In genomic region chr11:24161458-24161857, GRCm38 (mm10) we compare ENCODE assay signal across 22 mouse cellular contexts.
DNase-seq lines count a peak whose midpoint lies in the region; ATAC-seq and TF ChIP-seq lines count a peak whose summit lies in the region.
"Had no signal": no experiment of that assay in that cellular context is flagged by ENCODE, and none has a peak within 500 bp of the region (broad histone marks: within the 10 kb centered on the region; RNA-seq: fewer than 3 reads in every experiment).

No protein-coding gene starts in this region.

- H3K79me2 ChIP-seq in heart, adult 2 months (replicated peaks; ENCODE audit: control insufficient read depth, insufficient read depth, low read length) = no peaks in the 10 kb centered on the region

- peaks cover 52% of the 10 kb centered on the region for H3K4me1 ChIP-seq in embryonic facial prominence, embryonic 13.5 days
- peaks cover 16% of the 10 kb centered on the region for H3K4me1 ChIP-seq in embryonic facial prominence, embryonic 10.5 days
- 0 out of 2 replicates have a peak, but pooled peaks cover 3% of the 10 kb centered on the region for H3K4me1 ChIP-seq in heart, embryonic 10.5 days
- no peaks in the 10 kb centered on the region for H3K4me1 ChIP-seq in heart, adult 2 months (ENCODE audit: control insufficient read depth, insufficient read depth, low read length)

- H3K4me3 ChIP-seq in embryonic facial prominence, embryonic 13.5 days = no peak overlapping the region
- no peak overlapping the region for H3K4me3 ChIP-seq in embryonic facial prominence, embryonic 10.5 days
- H3K4me3 ChIP-seq in heart, embryonic 10.5 days = no peak overlapping the region
- H3K4me3 ChIP-seq in heart, adult 2 months = no peak overlapping the region
- H3K4me3 ChIP-seq in layer of hippocampus, adult 2 months = no peak overlapping the region
- H3K4me3 ChIP-seq: embryonic facial prominence, embryonic 12.5 days; hindbrain, embryonic 10.5 days; hindbrain, embryonic 15.5 days had no signal

- TF ChIP-seq CTCF in heart, adult 2 months (IDR thresholded peaks at IDR 0.05) = no peak
- no peak for TF ChIP-seq CTCF in layer of hippocampus, adult 2 months (conservative IDR thresholded peaks at IDR 0.05)

- H3K9ac ChIP-seq in embryonic facial prominence, embryonic 13.5 days = no peak overlapping the region
- H3K9ac ChIP-seq in heart, adult 2 months (ENCODE audit: low read depth, low read length) = no peak overlapping the region
- H3K9ac ChIP-seq: embryonic facial prominence, embryonic 12.5 days; hindbrain, embryonic 15.5 days had no signal

- 68% methylated on average over 2 of the region's 2 CpGs for WGBS in embryonic facial prominence, embryonic 13.5 days
- 81% methylated on average over 2 of the region's 2 CpGs for WGBS in embryonic facial prominence, embryonic 10.5 days
- 92% methylated on average over 2 of the region's 2 CpGs for WGBS in heart, embryonic 10.5 days
- WGBS in heart, adult 2 months = 97% methylated on average over 2 of the region's 2 CpGs

- peaks cover 41% of the 10 kb centered on the region for H3K36me3 ChIP-seq in embryonic facial prominence, embryonic 13.5 days
- H3K36me3 ChIP-seq in embryonic facial prominence, embryonic 10.5 days (replicated peaks) = peaks cover 54% of the 10 kb centered on the region
- peaks cover 21% of the 10 kb centered on the region for H3K36me3 ChIP-seq in heart, embryonic 10.5 days
- H3K36me3 ChIP-seq in heart, adult 2 months (ENCODE audit: control insufficient read depth, insufficient read depth, low read length) = no peaks in the 10 kb centered on the region

- TF ChIP-seq POLR2A in heart, adult 2 months (IDR thresholded peaks at IDR 0.05; ENCODE audit: insufficient read depth, low read depth, low read length) = no peak

- no peak for DNase-seq in embryonic facial prominence, embryonic 10.5 days (ENCODE audit: low spot score)
- DNase-seq in heart, embryonic 10.5 days (ENCODE audit: low spot score) = peak; percentile 58
- DNase-seq in heart, adult 2 months = no peak
- DNase-seq in layer of hippocampus, adult 2 months (ENCODE audit: low spot score in 2 of 2) = no peak
- DNase-seq in layer of hippocampus, adult 11-12 months (ENCODE audit: low spot score) = no peak
- peak; percentile 36 for DNase-seq in Muller cell, postnatal 12 days (ENCODE audit: inconsistent ontology term)
- no peak for DNase-seq in T-cell, adult 2 months (ENCODE audit: low spot score)
- DNase-seq: adrenal gland, adult 2 months; B cell, adult 2 months; cerebellum, adult 11 months; cerebellum, adult 8-10 months; embryo, embryonic 11 days; kidney, adult 8-10 months had no signal

- no peaks in the 10 kb centered on the region for H3K27me3 ChIP-seq in embryonic facial prominence, embryonic 13.5 days
- H3K27me3 ChIP-seq in embryonic facial prominence, embryonic 10.5 days (replicated peaks; ENCODE audit: low read depth, poor library complexity, severe bottlenecking) = no peaks in the 10 kb centered on the region
- H3K27me3 ChIP-seq in heart, embryonic 10.5 days (ENCODE audit: insufficient read depth, poor library complexity, severe bottlenecking) = no peaks in the 10 kb centered on the region
- H3K27me3 ChIP-seq in heart, adult 2 months (ENCODE audit: control insufficient read depth, insufficient read depth, low read length) = no peaks in the 10 kb centered on the region
- H3K27me3 ChIP-seq: embryonic facial prominence, embryonic 12.5 days; hindbrain, embryonic 15.5 days had no signal

- intact Hi-C loops in heart, adult 2 months (cut with DNase I) = no loop called here

- H3K4me2 ChIP-seq in embryonic facial prominence, embryonic 13.5 days = no peak overlapping the region
- H3K4me2 ChIP-seq: embryonic facial prominence, embryonic 12.5 days; hindbrain, embryonic 15.5 days had no signal

- H3K9me3 ChIP-seq in embryonic facial prominence, embryonic 13.5 days = no peaks in the 10 kb centered on the region
- no peaks in the 10 kb centered on the region for H3K9me3 ChIP-seq in embryonic facial prominence, embryonic 10.5 days
- no peaks in the 10 kb centered on the region for H3K9me3 ChIP-seq in heart, embryonic 10.5 days
- H3K9me3 ChIP-seq: embryonic facial prominence, embryonic 12.5 days; G1E; hindbrain, embryonic 15.5 days had no signal

- TF ChIP-seq EP300 in heart, adult 2 months (IDR thresholded peaks at IDR 0.05; ENCODE audit: insufficient read depth, low read depth, low read length) = no peak

- no peak for ATAC-seq in embryonic facial prominence, embryonic 13.5 days (ENCODE audit: insufficient number of reproducible peaks, insufficient read depth, low FRiP score, low TSS enrichment, low read depth)
- ATAC-seq: CD4-positive, CD25-positive, alpha-beta regulatory T cell, adult 4 months; inflammation-experienced regulatory T-cells, adult 6 months; intestine, postnatal 0 days; Patski had no signal

- peak overlapping the region; percentile 51 for H3K27ac ChIP-seq in embryonic facial prominence, embryonic 13.5 days
- no peak overlapping the region for H3K27ac ChIP-seq in embryonic facial prominence, embryonic 10.5 days (replicated peaks)
- H3K27ac ChIP-seq in heart, embryonic 10.5 days = no peak overlapping the region
- H3K27ac ChIP-seq in heart, adult 2 months = no peak overlapping the region
- H3K27ac ChIP-seq in layer of hippocampus, adult 2 months = peak overlapping the region; percentile 77
- H3K27ac ChIP-seq: hindbrain, embryonic 10.5 days; hindbrain, embryonic 15.5 days had no signal

Comparison
In these comparisons a context has a peak if more than half of its experiments do, and no peak if none do; other contexts are left out.
1. H3K27ac ChIP-seq: peak in embryonic facial prominence, embryonic 13.5 days (single experiment) and layer of hippocampus, adult 2 months (single experiment); none in embryonic facial prominence, embryonic 10.5 days (single experiment), heart, embryonic 10.5 days (single experiment) and heart, adult 2 months (single experiment).
2. DNase-seq: peak in heart, embryonic 10.5 days (single experiment) and Muller cell, postnatal 12 days (single experiment); none in embryonic facial prominence, embryonic 10.5 days (single experiment), heart, adult 2 months (0 of 2), layer of hippocampus, adult 2 months (0 of 2), layer of hippocampus, adult 11-12 months (single experiment) and T-cell, adult 2 months (single experiment).